Mouse (Mus musculus): ENCODE results near the gene Scfd2.

The Scfd2 gene

DNA sequence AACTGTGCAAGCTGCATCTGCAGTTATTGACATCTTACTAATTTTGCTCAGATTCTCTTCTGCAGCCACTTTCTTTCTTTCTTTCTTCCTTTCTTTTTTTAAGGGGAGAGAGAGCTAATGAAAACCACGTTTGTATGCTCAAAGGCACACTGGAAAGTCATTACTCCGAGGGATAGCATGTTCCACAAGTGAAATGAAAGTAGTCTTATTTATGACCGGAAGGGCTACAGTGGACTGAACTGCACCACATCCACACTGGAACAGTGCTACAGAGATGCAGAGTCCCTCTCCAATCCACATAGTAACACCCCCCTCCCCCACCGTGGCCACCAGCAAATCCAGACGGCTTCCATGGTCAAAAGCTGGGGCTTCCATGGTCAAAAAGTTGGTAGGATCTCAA is 224.3 kb downstream of the Scfd2 start:
- DNase-seq = no peak

- no peak for DNase-seq
Measured at GRCm38 (mm10) chr5:74305533-74306189, 225.9 kb downstream of the Scfd2 start.

DNA sequence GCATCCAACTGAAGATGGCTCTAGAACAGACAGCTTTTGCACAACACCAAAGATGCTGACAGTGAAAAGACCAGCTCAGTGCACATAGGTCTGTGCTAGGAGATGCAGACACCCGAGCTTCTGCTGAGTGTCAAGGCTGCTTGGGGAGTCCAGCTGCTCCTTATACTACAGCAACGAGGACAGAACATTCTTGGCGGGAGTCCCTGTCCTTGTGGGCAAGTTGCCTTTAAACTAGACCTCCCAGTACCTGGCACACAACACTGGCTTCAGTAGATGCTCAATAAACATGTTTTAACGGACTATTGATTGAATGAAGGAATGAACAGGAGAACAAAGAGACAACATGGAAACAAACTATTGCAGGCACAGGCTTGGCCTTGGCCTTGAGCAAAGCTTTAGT is 226.8 kb downstream of the Scfd2 start:
- no peak for DNase-seq

- DNase-seq = no peak
Measured at GRCm38 (mm10) chr5:74302331-74302730, 229.2 kb downstream of the Scfd2 start.

DNA sequence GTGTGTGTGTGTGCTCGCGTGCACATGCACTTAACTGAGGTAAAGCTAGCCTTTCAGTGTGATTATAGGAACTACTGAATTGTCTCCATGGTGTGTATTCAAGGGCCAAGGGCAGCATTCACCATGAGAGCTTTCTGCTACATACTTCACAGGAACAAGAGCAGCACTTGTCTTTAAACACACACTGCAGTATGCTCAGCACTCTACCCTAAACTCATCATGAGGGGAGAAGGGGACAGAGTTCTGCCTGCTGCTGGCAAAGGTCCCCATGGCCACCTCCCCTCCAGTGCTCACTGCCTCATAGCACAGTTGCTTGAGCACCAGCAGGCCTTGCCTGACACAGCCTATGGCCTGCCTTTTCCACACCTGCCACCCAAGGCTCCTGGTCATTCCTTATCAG is 230.1 kb downstream of the Scfd2 start:
- no peak for DNase-seq

DNA sequence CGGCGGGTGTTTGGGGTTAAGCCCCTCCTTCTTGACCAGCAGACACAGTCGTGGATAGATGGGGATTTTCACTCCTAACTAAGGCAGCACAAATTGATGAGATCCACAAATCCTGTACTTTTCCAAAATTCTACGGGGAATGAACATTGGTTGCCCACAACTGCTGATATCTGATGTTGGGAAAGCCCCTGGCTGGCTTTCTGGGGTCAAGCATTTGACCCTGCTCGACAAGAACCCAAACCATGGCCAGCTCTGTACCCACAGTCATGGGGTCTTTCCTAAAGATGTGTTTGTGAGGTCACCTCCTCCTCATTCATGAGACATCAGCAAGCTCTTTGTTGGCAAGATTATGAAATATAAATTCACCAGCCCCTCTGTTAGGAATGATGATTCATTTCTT is 230.6 kb downstream of the Scfd2 start:
- DNase-seq = no peak

DNA sequence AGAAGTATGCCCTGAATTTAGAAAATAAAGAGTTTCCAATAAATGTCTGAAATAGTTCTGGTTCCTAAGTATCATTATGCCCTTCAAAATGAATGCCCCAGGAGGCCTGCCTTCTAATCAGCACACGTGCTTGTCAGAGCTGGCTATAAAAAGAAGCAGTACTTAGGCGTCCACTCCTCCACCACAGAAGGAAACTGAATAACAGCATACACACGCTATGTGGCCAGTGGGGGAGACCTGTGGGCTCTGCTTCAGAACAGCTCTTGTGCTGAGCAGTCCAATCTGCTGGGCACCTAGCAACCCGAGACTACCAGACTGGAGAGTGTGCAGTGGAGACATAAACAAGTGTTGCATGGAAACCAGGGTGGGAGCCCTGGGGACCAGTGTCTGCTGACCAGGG is 231.4 kb downstream of the Scfd2 start:
- no peak for DNase-seq

DNA sequence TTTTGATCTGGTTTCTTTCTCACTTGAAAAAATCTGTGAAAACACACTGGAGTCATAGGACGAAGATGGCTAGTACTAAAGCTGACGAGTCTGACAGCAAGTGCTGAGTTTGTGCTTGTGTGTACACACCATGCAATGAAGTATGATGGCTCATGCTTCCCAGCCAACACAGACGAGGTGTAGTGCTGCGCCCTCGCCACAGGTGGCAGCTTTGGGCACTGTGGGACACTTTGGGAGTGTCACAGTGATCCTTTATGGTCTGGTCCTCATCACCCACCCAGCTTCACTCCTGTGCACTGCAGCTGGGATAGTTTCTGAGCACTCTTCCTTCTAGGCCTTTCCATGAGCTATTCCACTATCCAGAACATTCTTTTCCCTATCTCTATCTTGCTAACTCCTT is 234.4 kb downstream of the Scfd2 start:
- no peak for DNase-seq

DNA sequence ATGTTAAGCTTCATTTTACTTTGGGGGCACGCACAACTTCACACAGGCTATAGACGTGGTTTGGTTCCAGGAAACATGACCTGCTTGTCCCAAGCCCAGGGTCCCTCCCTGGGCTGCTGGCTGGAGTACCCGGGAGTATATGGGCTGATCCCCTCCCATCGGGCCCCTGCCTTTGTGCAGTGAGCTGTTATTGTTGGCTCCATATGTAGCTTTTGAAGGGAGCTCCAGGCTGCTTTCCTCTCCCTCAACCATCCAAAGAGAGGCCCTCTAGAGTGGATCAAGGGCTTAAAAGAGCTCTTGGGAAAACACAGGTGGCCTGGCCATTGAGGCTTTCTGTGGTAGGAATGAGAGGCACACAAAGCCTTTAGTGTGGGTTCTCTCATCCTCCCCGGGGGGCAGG is 235.5 kb downstream of the Scfd2 start:
- DNase-seq = no peak

GRCm38 (mm10) chr5:74293513-74293912 is 238.0 kb downstream of the Scfd2 start:
- no peak for DNase-seq

DNA sequence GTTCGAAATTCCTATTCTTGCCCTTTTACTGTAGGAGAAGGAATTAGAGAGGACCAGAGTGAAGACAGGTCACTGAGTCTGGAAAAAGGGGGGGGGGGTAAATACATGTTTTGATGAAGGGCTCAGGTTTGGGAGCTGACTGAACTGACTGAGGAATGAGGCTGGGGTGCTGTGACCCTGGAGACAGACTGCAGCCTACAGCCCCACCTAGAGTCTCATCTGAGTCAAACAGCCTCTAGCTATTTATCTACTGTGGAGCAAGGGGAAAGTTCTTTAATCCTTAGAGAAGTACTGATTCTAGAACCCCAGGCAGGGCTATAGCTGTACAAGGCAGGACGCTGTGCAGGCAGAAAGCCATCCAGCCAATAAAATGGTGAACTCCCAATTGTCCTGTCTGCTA is 239.5 kb downstream of the Scfd2 start:
- DNase-seq = no peak

DNA sequence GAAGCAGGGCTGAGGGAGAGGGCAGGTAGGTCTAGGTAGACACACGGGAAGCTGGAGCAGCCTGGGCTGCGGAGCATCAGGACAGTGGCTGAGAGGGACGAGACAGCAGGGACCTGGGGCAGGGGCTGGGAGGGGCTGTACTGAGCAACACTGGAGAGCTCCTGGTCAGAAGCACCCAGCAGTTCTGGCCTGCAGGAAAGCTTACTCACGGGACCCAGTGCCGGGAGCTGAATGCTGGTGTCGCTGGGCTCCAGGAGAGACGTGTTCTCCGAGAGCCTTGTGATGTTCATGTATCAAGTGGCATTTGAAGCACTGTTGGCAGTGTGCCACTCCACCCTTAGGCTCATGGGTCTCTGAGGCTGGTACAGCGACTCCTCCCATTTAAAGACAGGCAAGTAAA is 240.0 kb downstream of the Scfd2 start:
- DNase-seq = no peak

- DNase-seq = no peak
Measured at GRCm38 (mm10) chr5:74289957-74290356, 241.6 kb downstream of the Scfd2 start.

GRCm38 (mm10) chr5:74288206-74288605 is 243.4 kb downstream of the Scfd2 start:
- DNase-seq = no peak

DNA sequence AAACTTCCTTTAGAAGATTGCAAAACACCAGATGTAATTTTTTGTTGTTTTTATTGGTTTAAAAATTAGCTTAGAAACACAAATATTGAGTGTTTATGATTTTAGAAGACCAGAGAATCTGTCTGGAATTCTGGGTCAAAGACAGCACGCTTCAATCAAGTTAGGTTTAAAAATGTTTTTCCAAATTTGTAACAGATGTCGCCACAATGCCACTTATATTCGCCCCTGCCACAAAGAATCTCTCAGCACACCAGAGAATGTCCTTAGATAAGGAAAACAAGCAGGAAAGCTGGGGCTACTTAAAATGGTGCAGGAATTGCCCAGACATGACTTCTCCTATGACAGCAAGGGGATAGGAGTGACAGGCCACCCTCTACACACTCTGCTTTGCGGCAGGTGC is 245.3 kb downstream of the Scfd2 start:
- DNase-seq = no peak

GRCm38 (mm10) chr5:74285764-74286163 is 245.8 kb downstream of the Scfd2 start:
- no peak for DNase-seq

DNA sequence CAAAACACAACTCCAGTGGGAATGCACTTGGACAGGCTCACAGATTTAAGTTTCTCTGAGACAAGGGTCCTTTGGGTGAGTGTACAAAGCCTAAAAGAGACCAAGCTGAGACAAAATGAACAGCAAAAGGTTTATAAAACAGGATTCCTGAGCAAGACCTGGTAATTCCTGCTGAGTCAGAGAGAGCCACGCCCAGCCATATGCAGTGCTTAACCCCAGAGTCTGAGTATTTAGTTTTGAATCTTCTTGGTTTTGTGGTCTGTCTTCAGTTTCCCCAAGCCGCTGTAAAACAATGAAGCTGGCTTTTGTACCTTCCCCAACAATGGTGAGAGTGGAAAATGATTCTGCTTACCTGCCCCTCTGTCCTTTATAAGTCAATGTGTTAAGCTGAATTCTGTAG is 246.3 kb downstream of the Scfd2 start:
- DNase-seq = no peak

GRCm38 (mm10) chr5:74283545-74283944 is 248.0 kb downstream of the Scfd2 start:
- DNase-seq = no peak

GRCm38 (mm10) chr5:74281480-74281879 is 250.1 kb downstream of the Scfd2 start:
- DNase-seq = no peak

GRCm38 (mm10) chr5:74279673-74280072 is 251.9 kb downstream of the Scfd2 start:
- DNase-seq = no peak

DNA sequence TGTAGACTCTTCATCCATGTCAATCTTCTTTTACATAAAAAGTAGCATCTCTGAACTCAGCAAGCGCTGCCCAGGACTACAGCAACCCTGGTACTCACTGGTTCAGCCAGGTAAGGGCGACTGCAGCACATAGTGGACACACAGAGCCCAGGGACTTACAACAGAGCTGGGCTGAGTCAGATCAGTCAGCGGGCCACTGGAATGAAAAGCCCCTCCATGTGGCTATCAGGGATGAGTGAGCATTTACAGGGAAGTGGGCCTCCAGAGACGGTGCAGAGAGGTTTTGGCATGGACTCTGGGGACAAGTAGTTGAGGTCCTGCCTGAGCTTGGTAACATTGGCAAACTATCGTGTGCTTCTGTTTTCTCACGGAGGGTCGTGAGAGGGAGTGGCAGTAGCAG is 253.1 kb downstream of the Scfd2 start:
- no peak for DNase-seq

GRCm38 (mm10) chr5:74277712-74278111 is 253.8 kb downstream of the Scfd2 start:
- DNase-seq = peak; percentile 90

DNA sequence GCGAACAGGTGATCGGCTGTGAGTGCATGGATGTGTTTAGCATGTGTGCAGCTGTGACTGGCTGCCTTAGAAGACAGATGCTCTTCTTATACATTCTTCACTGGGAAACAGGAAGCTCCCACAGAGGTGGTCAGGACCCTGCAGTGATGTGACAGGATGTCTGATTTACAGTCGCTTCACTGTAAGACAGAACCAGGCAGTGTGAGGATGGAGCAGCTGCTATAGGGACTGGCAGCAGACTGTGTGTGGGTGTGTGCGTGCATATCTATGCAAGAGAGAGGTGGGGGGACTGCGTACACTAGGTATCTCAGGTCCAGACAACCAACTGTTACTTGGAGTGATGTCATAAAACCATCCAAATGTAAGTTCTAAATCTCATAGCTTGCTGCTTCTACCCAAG is 254.3 kb downstream of the Scfd2 start:
- DNase-seq = no peak

DNA sequence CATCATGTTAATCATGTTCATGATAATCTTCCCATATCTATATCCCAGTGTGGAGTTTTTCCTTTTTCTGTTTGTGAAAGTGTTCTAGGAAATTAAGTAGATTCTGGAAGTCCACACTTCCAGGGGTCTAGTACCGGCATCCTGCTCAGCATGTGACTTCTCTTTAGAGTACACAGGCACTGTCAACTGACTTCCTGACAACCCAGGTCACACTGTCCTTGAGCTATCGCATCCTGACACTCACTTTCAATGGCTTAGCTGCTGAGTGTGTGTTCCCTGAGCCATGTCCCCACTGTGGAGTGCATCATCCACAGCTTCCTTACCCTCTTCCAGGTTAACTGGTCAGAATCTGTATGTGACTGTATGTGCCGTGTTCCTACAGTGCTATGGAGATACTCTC is 258.2 kb downstream of the Scfd2 start:
- no peak for DNase-seq

GRCm38 (mm10) chr5:74267736-74268369 is 263.7 kb downstream of the Scfd2 start:
- DNase-seq = no peak
